Mouse (Mus musculus): Measurements from ENCODE around the gene Ncoa5.
A peak's percentile ranks its signal among the peaks of the same experiment; 100 is the strongest.

The Ncoa5 gene

GRCm38 (mm10) chr2:164991808-164992207, 42.9 kb downstream of the Ncoa5 start:
- DNase-seq: peak; percentile 20

DNA sequence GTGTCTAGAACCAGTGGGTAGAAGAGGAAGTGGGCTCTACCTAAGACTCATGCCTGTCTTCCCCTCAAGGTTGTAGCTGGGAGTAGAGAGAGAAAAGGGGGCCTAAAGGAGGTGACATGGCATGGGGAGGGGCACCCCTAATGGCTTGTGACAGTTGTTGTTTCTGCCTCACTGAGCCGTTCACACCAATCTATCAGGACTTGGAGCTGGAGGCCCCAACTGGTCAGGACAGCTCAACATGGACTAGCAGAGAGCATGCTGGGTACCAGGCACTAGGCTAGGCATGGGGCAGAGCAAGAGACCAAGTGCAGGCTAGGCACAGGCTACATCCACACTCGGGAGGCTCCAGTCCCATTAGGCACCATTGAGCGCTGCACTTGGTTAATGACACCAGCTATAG, 43.6 kb downstream of the Ncoa5 start:
- no peak for DNase-seq

- no peak for DNase-seq
Observed at GRCm38 (mm10) chr2:164988777-164989176, 45.9 kb downstream of the Ncoa5 start.

GRCm38 (mm10) chr2:164986371-164987027, 48.2 kb downstream of the Ncoa5 start:
- no peak for DNase-seq

- DNase-seq: no peak
Observed at GRCm38 (mm10) chr2:164985962-164986361, 48.7 kb downstream of the Ncoa5 start.

- no peak for DNase-seq
Observed at GRCm38 (mm10) chr2:164979749-164980148, 54.9 kb downstream of the Ncoa5 start.

GRCm38 (mm10) chr2:164975611-164976010, 59.1 kb downstream of the Ncoa5 start:
- no peak for DNase-seq

GRCm38 (mm10) chr2:164972646-164973045, 62.0 kb downstream of the Ncoa5 start:
- DNase-seq: no peak

DNA sequence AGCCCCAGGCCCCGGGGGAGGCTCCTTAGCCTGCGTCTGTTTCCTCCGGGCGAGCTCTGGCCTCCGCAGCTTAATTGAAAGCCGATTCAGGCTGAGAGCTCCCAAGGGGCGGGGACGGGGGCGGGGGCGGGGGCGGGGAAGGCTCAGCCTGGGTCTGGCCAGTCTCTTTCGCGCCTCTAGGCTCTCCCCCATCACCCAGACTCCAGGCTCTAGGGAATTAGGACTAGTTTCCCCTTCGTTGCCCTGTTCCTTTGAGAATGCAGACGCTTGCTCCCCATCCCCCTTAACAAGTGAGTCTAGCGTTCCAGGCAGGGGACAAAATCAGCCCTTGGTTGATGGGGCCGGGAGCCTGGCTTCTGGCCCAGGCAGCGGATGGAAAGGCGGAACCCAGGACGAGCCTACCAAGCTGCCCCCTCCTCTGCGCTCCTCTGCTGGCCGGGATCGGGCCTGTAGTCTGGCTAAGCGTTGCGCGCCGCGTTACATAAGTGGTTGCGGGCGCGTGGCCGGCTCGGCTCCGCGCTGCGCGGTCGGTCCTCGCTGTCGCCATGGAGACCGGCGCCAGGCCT, 64.0 kb downstream of the Ncoa5 start:
- no peak for DNase-seq

DNA sequence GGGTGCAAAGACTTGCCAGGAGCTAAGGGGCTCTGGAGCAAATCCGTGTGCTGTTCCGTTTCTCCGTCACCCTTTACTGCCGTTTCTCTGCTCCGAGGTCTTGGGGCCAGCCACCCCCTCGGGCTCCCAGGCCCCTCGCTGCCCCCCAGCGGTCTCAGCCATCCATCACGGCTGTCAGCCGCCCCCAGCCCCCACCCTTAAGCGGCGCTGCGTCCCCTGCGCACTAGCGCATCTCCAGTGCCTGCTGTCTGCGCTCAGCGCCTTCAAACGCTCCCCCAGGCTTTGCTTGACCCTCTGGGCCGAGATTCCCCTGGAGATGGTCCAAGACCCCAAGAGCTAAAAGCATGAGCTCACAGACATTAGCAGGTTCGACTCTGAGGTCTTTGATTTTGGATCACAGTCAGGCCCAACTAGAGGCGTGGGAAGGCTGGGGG, 65.3 kb downstream of the Ncoa5 start:
- DNase-seq: no peak

GRCm38 (mm10) chr2:164968451-164968851, 66.2 kb downstream of the Ncoa5 start:
- peak; percentile 19 for DNase-seq

GRCm38 (mm10) chr2:164967761-164968440, 66.8 kb downstream of the Ncoa5 start:
- DNase-seq: no peak

GRCm38 (mm10) chr2:164967193-164967592, 67.5 kb downstream of the Ncoa5 start:
- DNase-seq: no peak

GRCm38 (mm10) chr2:164966381-164966780, 68.3 kb downstream of the Ncoa5 start:
- DNase-seq: no peak

GRCm38 (mm10) chr2:164964981-164965380, 69.7 kb downstream of the Ncoa5 start:
- DNase-seq: no peak

GRCm38 (mm10) chr2:164964242-164964894, 70.3 kb downstream of the Ncoa5 start:
- no peak for DNase-seq

GRCm38 (mm10) chr2:164962183-164962580, 72.5 kb downstream of the Ncoa5 start:
- no peak for DNase-seq

DNA sequence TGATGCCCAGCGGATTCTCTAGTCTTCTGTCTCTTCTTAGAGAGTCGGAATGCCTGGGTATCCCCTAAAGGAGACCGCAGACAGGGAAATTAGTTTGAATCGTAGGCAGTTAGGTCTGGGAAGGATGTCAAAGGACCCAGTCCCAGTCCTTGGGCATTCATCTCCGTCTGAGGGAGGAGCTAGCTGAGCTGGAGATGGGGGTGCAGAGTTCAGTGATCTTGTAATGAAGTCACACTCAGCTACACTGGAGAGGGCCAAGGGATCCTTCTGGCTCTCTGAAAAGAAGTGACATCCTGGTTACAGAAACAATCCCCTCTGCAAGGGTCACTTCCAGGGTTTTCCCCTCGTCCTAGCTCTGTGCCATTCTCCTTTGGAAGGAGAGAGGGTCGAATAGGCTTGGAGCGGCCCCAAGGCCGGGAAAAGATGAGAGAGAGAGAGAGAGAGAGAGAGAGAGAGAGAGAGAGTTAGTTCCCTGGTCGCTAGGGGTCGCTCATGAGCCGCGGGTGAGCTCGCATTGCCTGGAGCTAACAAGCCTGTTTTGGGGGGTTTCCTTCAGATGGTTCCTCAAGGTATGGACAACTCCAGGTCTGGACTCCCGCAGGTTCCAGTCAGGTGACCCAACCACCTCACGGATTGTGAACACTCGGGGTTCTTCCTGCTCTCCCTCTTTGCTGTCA, 73.0 kb downstream of the Ncoa5 start:
- peak; percentile 43 for DNase-seq

DNA sequence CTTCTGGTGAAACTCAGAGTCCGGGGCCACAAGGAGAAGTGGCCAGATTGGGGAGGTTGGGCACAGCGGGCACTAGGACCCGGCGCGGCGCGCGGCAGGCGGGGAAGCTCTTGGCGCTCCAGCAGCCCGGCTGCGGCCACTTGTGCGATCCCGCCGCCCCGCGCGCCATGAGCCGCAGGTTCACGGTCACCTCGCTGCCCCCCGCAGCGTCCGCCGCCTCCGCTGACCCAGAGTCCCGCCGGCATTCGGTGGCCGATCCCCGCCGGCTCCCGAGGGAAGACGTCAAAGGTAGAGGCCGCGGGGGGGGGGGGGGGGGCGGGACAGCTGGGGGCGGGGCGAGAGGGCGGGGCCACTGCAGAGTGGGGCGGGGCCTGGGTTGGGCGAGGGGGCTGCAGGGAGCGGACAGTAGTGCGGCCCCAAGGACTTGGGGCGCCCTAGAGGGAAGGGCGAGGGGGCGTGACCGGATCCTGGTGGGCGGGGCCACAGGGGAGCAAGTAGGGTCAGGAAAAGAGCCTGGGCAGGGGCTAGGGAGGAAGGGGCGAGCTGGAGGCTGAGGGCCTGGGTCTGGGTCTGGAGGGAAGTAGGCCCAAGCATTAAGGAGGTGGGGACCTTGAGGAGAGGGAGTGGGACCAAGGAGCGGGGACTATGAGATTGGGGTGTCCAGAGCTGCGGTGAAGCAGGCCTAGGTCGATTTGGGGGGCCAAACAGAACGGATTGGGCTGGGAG, 73.8 kb downstream of the Ncoa5 start, which contains the start of gene Slc12a5:
TSS of gene Slc12a5 (plus strand) at position 87 of the 726 bp plus-strand sequence.
- DNase-seq: peak; percentile 38

DNA sequence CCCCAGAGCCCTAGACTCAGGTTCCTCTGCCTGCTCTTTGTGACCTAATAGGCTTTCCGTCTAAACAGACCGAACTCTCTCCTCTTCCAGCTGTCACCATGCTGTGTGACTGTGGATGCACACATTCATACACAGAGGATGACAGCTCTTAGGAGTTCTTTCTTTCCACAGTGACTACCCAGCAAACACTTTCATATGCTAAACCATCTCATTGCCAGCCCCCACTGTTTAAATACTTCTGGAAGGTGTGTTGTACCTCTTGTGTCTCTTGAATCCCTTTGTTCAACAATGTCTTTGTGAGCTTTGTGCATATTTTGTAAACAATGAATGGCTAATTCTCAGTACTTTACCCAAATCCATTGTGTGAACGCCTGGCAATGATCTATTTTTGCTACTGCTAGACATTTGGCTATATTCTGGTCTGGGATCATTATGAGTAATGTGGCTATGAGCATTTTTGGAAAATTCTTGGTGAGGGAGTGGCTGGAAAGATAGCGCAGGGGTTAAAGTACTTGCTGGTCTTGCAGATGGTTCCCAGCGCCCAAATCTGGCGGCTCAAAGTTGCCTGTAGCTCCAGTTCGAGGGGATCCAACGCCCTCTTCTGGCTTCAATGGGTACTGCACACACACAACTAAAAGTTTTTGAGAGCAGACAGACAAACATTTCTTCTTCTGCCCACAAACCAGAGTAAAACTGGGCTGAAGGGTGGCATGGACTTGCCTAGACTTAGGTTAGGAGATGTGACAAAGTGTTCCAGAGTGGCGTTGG, 76.9 kb downstream of the Ncoa5 start:
- no peak for DNase-seq

DNA sequence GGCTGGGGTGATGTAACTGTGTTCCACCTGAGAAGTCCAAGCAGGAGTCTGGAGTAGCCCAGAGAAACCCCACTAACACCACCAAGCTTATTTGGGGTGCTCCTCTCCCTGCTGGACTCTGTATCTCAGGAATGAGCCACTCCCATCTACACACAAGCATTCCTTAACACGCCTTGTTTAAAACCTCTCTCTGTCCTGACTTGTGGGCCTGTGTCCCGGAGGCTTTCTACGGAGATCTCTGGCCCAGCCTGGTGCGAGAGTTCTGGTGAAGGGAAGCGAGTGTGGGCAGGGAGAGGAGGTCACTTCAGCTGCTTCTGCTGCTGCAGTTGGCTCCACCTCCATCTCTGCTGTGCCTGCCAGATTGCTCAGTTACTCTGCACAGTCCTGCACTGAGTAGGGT, 78.5 kb downstream of the Ncoa5 start:
- DNase-seq: no peak

GRCm38 (mm10) chr2:164955725-164956124, 78.9 kb downstream of the Ncoa5 start:
- no peak for DNase-seq

Data from kidney, adult 11 months (tissue).